Mouse (Mus musculus) naive thymus-derived CD4-positive, alpha-beta T cell, adult 2 months (primary cell): ENCODE measurements around the gene Aknad1.

Experiments
- DNase-seq: peaks from one replicate; pipeline ENCODE4 v3.0.0-alpha.2; 2011; ENCODE audit warnings: low read depth

Aknad1 gene

DNA sequence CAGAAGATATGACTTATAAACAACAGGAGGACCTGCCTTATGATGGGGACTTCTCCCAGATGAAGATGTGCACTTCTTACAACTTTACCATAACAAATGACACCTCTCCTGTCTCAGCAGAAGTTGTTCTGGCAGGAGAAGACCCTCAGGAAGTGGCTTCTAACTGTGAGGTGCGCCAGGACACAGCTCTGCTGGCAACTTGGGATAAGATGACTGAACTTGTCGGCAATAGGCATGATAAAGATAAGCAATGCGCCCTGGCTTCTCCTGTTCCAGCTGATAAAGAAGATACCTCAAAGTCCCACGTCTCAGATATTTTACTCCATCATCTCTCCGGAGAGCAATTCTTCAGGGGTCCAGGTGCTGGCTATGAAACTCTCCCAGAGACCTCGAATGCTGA, 12.2 kb downstream of the Aknad1 start:
- no peak for DNase-seq

DNA sequence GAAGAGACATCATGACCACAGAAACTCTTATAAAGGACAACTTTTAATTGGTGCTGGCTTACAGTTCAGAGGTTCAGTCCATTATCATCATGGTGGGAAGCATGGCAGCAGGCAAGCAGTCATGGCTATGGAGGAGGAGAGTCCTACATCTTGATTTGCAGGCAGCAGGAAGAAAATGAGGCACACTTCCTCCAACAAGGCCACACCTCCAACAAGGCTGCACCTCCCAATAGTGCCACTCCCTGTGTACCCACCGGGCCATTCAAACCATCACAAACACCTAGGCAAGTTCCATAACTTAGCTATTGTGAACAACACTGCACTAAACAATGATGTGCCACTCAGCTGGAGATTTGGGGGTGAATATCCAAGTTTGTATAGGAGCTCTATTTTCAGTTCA, 15.1 kb downstream of the Aknad1 start:
- DNase-seq = no peak

GRCm38 (mm10) chr3:108755542-108755941, 16.1 kb downstream of the Aknad1 start:
- DNase-seq = no peak

DNA sequence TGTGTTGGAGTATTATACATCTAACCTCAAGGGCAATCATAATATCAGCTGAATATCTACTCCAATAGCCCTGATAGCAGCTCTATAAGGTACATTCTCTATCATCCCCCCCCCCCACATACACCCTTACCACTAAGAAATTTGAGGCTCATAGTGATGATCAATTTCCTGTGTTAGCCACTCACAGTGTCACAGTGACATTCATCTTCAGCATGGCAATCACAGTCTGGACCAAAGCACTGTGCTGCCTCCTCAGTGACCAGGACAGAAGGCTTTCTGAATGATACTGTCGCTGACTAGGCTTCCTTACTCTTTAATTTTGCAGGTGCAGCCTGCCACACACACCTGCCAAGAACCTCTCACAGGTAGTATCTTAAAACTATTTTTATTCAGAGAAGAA, 16.7 kb downstream of the Aknad1 start:
- no peak for DNase-seq

GRCm38 (mm10) chr3:108757570-108757969, 18.1 kb downstream of the Aknad1 start:
- no peak for DNase-seq

- DNase-seq = no peak
Observed at GRCm38 (mm10) chr3:108759566-108760420, 20.3 kb downstream of the Aknad1 start.

DNA sequence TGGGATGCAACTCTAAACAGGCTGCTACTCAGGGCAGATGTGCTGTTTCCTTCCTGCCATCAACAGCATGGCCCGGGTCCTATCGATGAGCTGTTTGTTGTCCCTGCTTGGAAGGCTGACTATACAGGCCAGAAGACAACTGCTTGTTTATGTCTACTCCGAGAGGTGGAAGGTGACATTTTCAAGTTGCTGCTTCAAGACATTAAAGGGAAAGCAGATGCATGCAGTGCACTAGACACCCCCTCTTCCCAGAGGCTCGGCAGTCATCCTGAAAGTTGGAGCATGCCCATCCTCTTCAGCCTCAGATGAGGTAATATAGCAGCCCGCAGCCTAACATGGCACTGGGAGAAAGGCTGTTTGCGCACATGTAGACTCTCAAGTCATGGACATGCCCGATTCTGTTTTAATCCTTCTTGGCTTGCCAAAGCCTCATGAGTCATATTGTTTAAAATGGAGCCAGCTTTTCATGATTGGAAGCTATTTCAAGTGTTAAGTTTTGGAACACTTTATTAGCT, 23.2 kb downstream of the Aknad1 start:
- DNase-seq = no peak

- no peak for DNase-seq
Observed at GRCm38 (mm10) chr3:108763691-108764090, 24.2 kb downstream of the Aknad1 start.

DNA sequence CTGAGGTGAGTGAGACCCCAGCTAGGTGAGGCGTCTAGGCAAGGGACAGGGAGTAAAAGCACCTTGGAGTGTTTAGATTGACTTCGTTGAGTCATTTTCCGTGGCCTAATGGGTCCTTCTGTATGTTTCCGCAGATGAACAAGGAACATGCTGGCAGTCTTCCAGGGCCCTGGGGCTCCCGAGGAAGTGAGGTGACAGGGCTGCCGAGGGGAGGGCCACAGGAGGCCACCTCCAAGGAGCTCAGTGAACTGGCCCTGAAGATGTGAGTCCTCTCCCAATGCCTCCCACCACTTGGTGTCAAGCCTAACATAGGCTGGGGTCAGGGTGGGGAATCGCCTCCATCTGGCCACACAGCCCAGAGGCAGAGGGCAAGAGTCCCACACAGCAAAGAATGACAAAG, 25.5 kb downstream of the Aknad1 start:
- no peak for DNase-seq

- no peak for DNase-seq
Observed at GRCm38 (mm10) chr3:108765476-108765875, 26.0 kb downstream of the Aknad1 start.

DNA sequence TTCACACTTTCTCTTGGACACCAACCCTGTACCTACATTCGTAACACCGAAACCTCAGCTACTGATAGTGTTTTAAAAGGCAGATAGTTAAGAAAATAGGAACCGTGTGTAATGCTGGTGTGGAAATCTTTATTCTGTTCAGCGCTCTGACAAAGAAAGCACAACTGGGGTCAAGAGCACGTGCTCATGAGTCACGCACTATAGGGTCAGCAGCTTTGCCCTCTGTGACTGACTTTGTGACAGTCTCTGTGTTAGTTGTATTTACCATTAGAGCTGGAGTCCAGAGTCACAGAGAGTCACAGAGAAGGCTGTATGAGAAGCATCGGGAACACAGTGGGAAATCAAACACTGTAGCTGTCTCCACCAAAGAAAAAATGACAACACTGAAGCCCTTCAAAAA, 27.5 kb downstream of the Aknad1 start:
- no peak for DNase-seq

DNA sequence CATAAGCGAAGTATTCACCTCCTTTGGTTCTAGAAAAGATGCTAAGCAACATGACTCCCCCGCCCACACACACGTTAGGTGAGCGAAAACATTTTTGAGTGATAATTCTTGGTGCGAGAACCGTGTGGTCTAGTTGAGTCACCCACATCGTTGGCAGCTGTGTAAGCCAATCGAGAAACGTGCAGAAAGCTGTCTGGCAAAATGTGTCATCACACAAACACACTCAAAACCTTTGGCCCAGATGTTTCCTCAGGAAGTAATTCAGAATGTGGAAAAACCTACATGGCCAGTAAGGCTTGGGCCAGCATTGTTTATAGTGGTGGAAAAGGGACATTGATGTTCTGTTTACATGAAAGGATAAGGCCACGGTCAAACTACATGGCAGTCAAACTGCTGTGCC, 28.0 kb downstream of the Aknad1 start:
- no peak for DNase-seq

DNA sequence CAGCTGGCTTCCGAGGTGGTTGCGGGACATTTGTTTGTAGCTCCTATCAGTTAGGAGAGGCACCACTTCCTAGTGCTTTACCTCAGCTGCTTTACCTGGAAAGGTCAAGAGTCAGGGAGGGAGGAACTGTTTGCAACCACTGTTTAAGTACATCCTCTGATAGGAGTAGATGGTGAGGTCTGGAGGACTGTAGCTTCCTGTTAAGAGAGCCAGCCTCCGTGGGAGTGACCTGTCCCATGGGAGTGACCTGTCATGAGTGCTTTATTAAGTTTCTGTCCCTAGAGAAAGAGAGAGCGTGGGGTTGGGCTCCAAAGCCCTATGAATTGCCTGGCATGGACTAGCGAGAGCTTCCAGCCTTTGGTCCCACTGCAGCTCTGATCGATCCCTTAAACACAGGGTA, 30.1 kb downstream of the Aknad1 start:
- DNase-seq = no peak

DNA sequence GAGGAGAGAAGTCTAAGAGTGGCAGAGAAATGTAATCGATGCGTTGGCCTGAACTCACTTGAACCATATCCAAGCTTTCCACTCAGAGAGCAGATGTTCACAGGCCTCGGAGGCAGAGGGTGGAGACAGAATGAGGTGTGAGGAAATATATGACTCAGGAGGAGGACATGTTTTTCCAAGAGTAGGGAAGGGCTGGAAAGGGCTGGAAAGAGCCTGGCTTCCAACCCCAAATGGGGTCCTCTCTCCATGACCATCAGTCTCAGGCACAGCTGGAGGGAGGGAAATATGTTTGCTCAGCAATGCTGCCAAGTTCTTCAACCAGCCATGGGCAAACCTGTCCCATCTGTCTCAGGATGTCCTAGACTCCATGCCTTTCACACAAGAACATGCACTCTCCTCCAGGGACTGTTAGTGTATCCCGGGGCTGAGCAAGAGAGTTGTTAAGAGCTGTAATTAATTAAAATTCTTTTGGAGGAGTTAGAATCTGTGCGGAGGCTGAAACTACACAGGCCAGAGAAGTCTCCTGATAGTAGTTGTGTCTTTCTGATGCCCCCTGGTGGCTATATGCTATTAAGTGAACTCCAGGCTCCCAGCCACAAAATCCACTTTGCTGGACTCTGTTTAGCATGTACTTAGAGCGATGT, 31.4 kb downstream of the Aknad1 start:
- peak; percentile 81 for DNase-seq

- no peak for DNase-seq
Observed at GRCm38 (mm10) chr3:108772211-108772610, 32.8 kb downstream of the Aknad1 start.

DNA sequence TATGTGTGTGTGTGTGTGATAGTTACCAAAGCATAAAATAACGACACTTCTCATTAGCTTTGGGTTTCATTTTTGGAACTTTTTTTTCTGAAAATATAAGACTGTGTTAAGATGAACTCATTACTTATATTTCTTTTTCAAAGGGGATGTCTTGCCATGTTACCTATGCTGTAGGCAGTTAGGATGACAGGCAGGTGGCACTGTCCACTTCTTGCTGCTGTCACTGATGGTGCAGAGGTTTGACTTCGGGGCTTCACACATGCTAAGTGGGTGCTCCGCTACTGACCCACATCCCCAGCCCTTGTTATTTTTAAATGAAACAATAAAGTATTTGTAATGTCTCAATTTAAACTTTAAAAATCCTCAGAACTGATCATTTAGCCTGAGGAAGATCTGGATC, 33.4 kb downstream of the Aknad1 start:
- DNase-seq = peak; percentile 18

- no peak for DNase-seq
Observed at GRCm38 (mm10) chr3:108778761-108779540, 39.5 kb downstream of the Aknad1 start.

GRCm38 (mm10) chr3:108781238-108781883, 41.9 kb downstream of the Aknad1 start:
- no peak for DNase-seq

- DNase-seq = no peak
Observed at GRCm38 (mm10) chr3:108781884-108782270, 42.4 kb downstream of the Aknad1 start.

GRCm38 (mm10) chr3:108782364-108782895, 43.0 kb downstream of the Aknad1 start:
- no peak for DNase-seq

DNA sequence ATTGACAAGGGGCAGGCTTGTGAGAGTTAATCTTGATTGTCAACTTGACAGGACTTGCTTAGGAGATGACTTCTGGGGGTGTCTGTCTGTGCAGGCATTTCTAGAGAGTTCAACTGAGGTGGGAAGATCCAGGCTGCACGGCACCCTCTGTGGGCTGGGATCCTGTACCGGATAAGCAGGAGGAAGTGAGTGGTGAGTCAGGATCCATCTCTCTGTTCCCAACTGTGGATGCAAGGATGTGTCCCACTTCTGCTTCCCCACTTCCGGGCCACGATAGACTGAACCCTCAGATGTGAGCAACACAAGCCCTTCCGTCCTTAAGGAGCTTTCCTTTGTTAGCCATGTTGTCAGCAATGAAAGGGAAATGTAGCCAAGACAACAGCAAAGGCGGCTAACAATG, 47.1 kb downstream of the Aknad1 start:
- DNase-seq = no peak
